Mouse (Mus musculus) ES-Bruce4 (cell line): ENCODE data around the gene Pimreg.

Experiments
- CTCF ChIP-seq: IDR thresholded peaks from one replicate; pipeline ENCODE4 v1.8.1; 2011; ENCODE audit warnings: low read depth, low read length
- EP300 ChIP-seq: IDR thresholded peaks from 2 replicates; pipeline ENCODE4 v1.6.1; 2011; ENCODE audit warnings: low read depth, low read length; ENCODE audit not compliant: insufficient read depth
- POLR2A ChIP-seq: IDR thresholded peaks from one replicate; pipeline ENCODE4 v1.8.1; 2011; ENCODE audit warnings: low read length; ENCODE audit not compliant: insufficient read depth

DNA sequence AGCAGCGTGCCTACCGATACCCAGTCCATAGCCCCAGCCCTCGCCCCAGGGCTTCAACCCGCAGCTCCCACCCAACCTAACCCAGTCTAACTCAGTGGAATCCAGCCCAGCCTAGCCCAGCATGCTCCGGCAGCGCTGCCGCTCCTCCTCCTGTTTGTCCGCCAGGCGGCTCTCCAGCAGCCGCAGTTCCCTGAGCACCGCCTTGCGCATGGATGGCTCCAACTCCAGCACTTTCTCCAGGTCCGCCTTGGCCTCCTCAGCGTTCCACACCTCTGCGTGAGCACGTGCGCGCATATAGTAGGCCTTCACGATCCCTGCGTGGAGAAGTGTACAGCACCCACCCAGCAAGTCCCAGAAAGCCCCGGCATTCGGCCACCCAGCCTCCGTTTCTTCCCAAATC lies 12.7 kb upstream of the Pimreg start:
- TF ChIP-seq CTCF: peak; percentile 50
- no peak for TF ChIP-seq POLR2A
- no peak for TF ChIP-seq EP300
